Mouse (Mus musculus): Measurements from ENCODE around the gene Grm7.

The Grm7 gene

DNA sequence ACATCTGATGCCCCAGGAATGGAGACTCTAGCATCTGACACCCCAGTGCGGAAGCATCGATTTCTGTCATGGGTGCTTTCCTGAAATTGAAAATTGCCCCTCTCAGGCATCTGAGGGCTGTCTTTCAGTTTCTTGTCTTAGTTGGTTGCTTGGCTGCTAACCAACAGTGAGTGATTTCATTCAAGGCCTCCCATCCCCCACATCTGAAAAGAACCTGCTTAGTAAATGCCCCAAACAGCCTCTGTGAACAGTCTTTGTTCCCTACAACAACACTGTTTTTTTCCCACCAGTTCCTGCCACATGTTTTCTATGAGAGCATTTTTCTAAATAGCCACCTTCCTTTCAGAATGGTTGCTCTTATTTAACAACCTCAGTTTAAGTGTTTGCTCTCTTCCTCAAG lies 723.6 kb downstream of the Grm7 start:
- no peak for DNase-seq

GRCm38 (mm10) chr6:111371581-111372349 lies 726.4 kb downstream of the Grm7 start:
- DNase-seq: peak; percentile 62

- peak; percentile 46 for DNase-seq
These were observed 727.4 kb downstream of the Grm7 start for GRCm38 (mm10) chr6:111372626-111373380.

GRCm38 (mm10) chr6:111380710-111381109 lies 735.3 kb downstream of the Grm7 start:
- DNase-seq: no peak

DNA sequence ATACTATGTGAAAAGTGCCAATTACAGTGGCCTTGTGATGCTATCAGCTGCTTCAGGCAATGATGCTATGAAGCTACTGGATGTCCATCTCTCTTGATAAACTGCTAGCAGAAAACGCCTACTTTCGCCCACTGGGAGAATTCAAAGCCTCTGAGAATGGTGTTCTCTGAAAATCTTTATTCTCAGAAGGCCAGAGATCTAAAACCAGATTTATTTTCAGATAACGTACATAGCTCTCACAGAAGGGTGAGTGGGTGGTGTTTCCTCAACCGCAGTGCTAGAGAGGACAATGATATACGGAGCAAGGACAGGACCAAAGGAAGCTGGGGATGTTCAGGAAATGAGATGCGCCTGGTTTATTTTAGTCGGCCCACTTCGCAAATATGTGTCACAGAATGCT lies 763.4 kb downstream of the Grm7 start:
- DNase-seq: peak; percentile 60

GRCm38 (mm10) chr6:111424737-111425136 lies 779.4 kb downstream of the Grm7 start:
- no peak for DNase-seq

GRCm38 (mm10) chr6:111446228-111446627 lies 800.8 kb downstream of the Grm7 start:
- DNase-seq: no peak

DNA sequence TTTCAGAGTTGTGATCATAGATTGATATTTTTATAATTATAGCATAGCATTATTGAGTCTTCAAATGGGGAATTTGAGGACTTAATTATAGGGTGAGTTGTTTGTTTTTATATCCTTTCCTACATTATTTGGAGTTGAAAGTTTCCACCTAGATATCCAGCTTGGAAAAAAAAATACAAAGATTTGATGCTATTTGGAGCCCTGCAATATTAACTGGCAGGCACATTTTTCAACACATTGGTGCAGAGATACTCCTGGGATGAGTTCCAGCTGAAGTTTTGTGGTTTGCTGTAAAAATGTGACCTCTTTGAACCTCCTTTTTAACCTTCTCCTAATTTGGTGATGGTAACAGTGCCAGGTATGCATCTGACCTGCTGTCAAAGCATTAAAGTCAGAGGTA lies 802.5 kb downstream of the Grm7 start:
- no peak for DNase-seq

DNA sequence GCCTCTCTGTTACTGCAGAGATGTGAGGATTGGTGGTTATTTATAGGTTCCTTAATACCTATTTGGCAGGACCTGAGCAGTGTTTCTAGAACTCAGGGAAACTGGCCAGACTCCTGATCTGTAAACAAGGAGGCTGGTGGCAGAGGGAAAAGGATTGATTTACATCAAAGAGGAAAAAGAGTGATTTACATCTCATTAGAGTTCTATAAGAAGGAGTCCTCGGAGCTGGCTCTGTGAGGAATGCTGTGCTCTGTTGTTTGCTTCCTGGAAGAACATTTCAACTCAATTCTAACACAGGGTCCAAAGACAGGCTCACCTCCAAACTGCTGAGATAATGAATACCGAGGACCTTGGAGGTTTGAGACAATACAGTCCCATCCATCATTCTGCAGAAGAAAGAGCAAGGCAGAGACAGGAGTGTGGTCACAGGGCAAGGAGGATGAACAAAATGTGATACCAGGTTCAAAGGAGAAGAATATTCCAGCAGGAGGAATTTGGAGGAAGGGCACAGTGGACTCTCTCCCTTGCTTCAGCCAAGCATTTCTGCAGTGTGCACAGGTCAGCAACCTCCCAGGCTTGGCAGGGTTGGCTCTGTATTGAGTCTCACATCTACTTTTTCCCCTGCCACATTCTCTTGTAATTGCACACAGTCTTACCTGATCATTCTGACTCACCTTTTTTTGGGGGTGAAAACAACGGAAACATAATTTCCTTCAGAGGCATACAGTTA lies 803.8 kb downstream of the Grm7 start:
- no peak for DNase-seq

DNA sequence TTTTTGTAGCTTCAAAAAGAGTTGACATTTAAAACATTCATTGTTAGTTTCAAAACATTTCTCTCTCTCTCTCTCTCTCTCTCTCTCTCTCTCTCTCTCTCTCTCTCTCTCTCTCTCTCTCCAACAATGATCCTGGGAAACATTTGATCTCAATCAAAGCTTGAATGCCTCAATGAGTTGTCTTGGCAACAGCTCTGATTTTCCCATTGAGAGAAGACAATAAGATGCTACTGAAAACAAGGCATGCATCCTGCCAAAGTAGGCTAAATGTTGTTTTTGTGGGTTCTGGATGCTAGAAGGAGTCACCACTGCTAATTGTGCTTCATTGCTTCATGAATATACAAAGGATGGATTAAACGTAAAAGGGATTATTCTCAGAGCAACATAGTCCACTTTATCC lies 836.5 kb downstream of the Grm7 start:
- no peak for DNase-seq

- no peak for DNase-seq
These were observed 840.7 kb downstream of the Grm7 start for GRCm38 (mm10) chr6:111486081-111486480.

DNA sequence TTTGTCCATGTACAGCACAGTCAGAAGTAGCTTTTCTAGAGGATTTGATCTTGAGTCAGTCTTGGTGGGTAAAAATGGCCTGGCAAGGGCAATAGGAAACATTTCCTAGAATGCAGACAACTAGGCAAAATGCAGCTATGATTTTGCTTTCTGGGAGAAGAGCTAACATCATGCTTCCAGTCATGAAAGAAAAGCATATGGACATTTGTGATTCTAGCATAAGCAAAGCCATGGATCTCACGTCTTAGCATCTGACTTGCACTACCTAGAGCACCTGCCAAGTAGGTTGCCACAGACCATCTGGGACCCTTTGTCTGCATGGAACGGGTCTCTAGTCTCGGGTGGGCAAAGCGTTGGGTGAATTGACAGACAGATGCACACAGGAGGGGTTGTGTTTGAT lies 842.2 kb downstream of the Grm7 start:
- DNase-seq: no peak

- DNase-seq: peak; percentile 26
These were observed 846.8 kb downstream of the Grm7 start for GRCm38 (mm10) chr6:111492166-111492565.

DNA sequence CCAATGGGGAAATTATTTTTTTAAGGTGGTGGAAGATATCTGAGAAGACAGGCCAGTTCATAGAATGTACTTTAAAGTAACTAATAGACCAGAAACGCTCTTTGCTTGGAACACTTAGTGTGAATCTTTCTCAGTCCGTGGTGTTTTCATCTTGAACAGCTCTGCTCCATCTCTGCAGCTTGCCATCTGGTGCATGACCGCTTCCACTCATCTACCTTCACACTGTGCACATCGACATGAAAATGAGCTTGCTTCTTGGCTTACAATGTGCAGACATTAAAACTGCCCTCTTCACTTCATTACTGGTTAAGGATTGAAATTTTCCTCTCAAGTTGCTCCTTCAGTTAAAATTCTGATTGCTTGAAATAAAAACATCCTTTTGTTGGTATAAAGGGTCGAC lies 854.2 kb downstream of the Grm7 start:
- DNase-seq: peak; percentile 27

DNA sequence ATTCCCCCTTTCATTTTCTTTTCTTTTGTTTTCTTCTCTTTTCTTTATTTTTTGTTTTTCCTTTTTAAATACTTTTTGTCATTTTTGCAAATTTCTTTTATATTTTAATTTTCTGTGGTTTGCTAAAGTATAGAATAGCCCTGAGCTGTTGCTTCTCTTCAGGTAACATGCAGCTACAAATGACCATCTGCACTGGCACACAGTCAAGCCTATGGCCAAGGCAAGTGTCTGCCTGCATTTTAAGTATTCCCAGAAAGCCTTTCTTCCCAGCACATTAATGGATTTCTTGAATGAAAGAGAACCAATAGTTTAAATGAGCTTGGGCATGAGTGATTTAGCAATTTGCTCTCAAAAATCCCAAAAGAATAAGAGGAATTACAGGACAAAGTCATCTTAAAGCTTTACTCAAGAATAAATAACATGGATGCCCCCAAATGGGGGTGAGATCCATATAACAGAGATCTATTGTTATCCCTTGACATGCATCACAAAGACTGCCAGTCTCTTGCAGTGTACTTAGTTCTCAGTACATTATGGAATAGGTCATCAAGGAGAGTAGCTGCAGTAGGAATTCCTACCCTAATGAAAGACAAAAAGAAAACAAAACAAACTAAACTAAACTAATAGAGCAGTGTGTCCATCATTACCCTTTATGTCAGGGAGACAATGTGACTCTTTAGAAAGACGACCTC lies 865.5 kb downstream of the Grm7 start:
- no peak for DNase-seq

DNA sequence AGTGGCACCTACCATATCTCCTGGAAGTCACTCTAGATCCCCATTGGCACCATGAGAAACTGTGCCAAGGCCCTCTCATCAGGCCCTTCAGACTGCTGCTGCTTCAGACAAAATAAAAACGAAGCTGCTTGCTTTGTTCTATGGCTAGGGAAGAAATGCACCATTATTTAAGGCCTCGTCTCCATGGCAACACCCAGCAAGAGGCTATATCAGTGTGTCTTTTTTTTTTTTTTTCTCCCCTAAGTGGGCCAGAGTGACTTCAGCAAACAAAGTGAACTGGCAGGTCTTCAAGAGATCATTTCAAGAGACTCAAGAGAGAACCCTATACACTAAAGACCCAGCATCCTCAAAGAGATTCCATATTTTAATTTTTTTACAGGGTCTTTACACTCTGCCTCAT lies 867.0 kb downstream of the Grm7 start:
- no peak for DNase-seq

DNA sequence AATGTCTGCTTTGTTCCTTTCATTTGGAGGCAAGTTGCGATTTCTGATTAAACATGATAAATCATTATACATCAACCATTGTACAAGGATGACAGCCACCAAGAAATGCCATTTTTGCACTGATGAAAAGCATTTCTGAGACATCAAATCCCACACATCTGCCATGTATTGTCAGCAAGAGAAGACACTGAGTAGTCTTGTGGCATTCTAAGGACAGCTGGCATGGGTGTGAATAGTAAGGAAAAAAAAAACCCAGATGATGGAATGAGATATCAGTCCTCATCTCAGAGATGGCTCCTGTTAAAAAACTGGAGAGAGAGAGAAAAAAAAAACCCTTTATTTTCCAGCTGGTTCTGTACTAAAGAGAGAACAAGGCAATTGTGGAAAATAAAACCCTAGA lies 875.8 kb downstream of the Grm7 start:
- DNase-seq: no peak

DNA sequence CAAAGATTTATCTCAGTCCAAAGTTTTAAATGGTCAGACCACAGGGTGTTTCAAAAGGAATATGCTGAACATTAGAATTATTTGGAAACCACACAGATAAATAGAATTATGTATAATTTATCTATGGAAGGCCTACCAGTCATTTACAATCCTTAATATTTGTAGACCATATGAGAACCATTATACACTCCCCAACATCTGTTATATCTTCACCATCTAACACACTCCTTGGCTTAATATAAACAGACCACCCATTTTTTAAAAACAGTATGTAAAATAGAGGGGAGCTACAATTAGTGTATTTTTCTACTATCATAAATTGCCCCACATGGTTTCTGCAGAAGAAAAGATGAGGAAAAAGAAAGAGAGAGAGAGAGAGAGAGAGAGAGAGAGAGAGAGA lies 876.7 kb downstream of the Grm7 start:
- no peak for DNase-seq

DNA sequence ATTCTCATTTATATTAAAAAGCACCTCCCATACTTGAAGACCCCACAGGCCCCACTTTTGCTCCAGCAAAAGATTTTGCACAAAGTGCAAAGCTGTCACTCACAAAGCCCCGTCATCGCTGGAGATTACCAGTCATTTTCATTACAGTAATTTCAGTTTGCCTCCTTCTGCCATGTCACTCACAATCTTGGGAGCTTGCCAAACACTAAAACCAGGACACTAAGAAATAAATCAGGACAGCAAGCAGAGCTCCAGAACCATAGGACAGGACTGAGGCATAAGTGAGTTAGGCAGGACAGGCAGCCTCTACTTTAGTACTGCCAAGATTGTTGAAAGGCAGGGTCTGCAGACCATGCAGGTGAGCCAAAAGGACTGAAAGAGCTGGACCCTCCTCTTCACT lies 884.6 kb downstream of the Grm7 start:
- no peak for DNase-seq

- no peak for DNase-seq
These were observed 913.2 kb downstream of the Grm7 start for GRCm38 (mm10) chr6:111558588-111558987.

DNA sequence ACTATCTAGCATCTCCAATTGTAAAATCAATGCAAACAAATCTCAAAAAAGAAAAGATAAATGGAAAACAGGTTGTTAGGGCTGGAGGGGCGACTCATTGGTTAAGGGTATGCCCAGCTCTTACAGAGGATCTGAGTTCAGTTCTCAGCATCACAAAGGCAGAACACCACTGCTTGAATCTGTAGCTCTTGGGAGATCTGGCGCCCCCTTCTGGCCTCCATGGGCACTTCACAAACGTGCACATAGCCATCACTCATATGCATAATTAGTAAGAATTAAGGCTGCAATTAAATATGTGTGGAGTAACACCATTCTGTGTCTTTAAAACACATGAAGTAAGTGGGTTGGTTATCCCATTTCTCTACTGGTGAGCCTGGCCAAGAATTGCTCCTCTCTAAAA lies 914.1 kb downstream of the Grm7 start:
- DNase-seq: no peak

GRCm38 (mm10) chr6:111561347-111561746 lies 916.0 kb downstream of the Grm7 start:
- no peak for DNase-seq

GRCm38 (mm10) chr6:111571471-111572088 lies 926.2 kb downstream of the Grm7 start:
- no peak for DNase-seq
